Mouse (Mus musculus) midbrain, embryonic 11.5 days (tissue): ENCODE data around the gene Klk8. TPM values are rescaled to one million over a fixed set of nuclear protein-coding genes. Genes with fewer than 3 reads are reported as not detected.

Experiments used
- polyA plus RNA-seq: library from polyadenylated mRNA; unstranded; fragments of >200 nt; fragmentation: Nextera tagmentation; extraction: Ambion mirVana; gene quantifications from 2 replicates; pipeline ENCODE4 v1.2.1, GENCODE M21; 2014

The Klk8 gene
- polyA plus RNA-seq, 1 experiment from 2014 or later: 7.6 TPM

Other genes with a start within 250 kb of the Klk8 start
- 6.7 and 8.7 TPM in 2 replicates for gene Zfp658, start 235.3 kb upstream of the Klk8 start, polyA plus RNA-seq
- gene Zfp719, start 218.0 kb upstream of the Klk8 start, polyA plus RNA-seq: 17.3 and 17.9 TPM in 2 replicates
- gene Zfp819, start 190.4 kb upstream of the Klk8 start, polyA plus RNA-seq: 0.23 and 0.64 TPM in 2 replicates
- not detected in 2 replicates for gene Ceacam18, start 162.9 kb upstream of the Klk8 start, polyA plus RNA-seq
- gene Siglece, start 137.4 kb upstream of the Klk8 start, polyA plus RNA-seq: 0.26 and 0.51 TPM in 2 replicates
- gene Ctu1, start 125.6 kb upstream of the Klk8 start, polyA plus RNA-seq: 9.3 and 9.9 TPM in 2 replicates
- not detected in 2 replicates for gene Klk14, start 107.2 kb upstream of the Klk8 start, polyA plus RNA-seq
- gene Klk13, start 85.0 kb upstream of the Klk8 start, polyA plus RNA-seq: 0.29 TPM in 1 of 2 replicates, not detected in the other
- gene Klk12, start 28.7 kb upstream of the Klk8 start, polyA plus RNA-seq: not detected in 2 replicates
- 0.19 TPM in 1 of 2 replicates, not detected in the other for gene Klk11, start 23.0 kb upstream of the Klk8 start, polyA plus RNA-seq
- gene Klk10, start 16.5 kb upstream of the Klk8 start, polyA plus RNA-seq: 0.19 and 0.29 TPM in 2 replicates
- gene Klk9, start 5.7 kb upstream of the Klk8 start, polyA plus RNA-seq: not detected in 2 replicates
- gene Klk7, start 13.7 kb downstream of the Klk8 start, polyA plus RNA-seq: 0.10 TPM in 1 of 2 replicates, not detected in the other
- gene Klk6, start 26.9 kb downstream of the Klk8 start, polyA plus RNA-seq: 0.40 TPM in 1 of 2 replicates, not detected in the other
- not detected in 2 replicates for gene Klk5, start 44.4 kb downstream of the Klk8 start, polyA plus RNA-seq
- gene Klk4, start 83.6 kb downstream of the Klk8 start, polyA plus RNA-seq: not detected in 2 replicates
- gene Klk15, start 136.2 kb downstream of the Klk8 start, polyA plus RNA-seq: not detected in 2 replicates
- gene Klk1b8, start 153.1 kb downstream of the Klk8 start, polyA plus RNA-seq: not detected in 2 replicates
- gene Klk1b1, start 169.2 kb downstream of the Klk8 start, polyA plus RNA-seq: not detected in 2 replicates
- not detected in 2 replicates for gene Klk1b9, start 178.5 kb downstream of the Klk8 start, polyA plus RNA-seq
- gene Klk1b11, start 198.3 kb downstream of the Klk8 start, polyA plus RNA-seq: not detected in 2 replicates
- gene Klk1b26, start 214.6 kb downstream of the Klk8 start, polyA plus RNA-seq: not detected in 2 replicates